Comparison of ENCODE assay signal across 10 mouse cellular contexts in genomic region chr17:44814508-44815175, GRCm38 (mm10). TPM values are rescaled to one million over a fixed set of nuclear protein-coding genes. Genes with fewer than 3 reads are reported as not detected.
DNase-seq lines count a peak whose midpoint lies in the region; ATAC-seq and TF ChIP-seq lines count a peak whose summit lies in the region.
"Had no signal": no experiment of that assay in that cellular context is flagged by ENCODE, and none has a peak within 500 bp of the region (broad histone marks: within the 10 kb centered on the region; RNA-seq: fewer than 3 reads in every experiment).

Gene Runx2, minus strand, starts transcription at chr17:44814797.

- H3K4me1 ChIP-seq in lung, embryonic 15.5 days: peaks cover 10% of the 10 kb centered on the region
- H3K4me1 ChIP-seq: forebrain, embryonic 15.5 days had no signal

- no peak within 1 kb of the TSS for H3K27ac ChIP-seq in gastrocnemius, adult 2 months
- H3K27ac ChIP-seq in lung, embryonic 15.5 days: no peak within 1 kb of the TSS
- H3K27ac ChIP-seq: forebrain, embryonic 15.5 days; neural tube, embryonic 13.5 days had no signal

- no peaks in the 10 kb centered on the region for H3K9me3 ChIP-seq in lung, embryonic 15.5 days
- H3K9me3 ChIP-seq: forebrain, embryonic 15.5 days; neural tube, embryonic 13.5 days had no signal

- H3K4me3 ChIP-seq in gastrocnemius, adult 2 months: peak within 1 kb of the TSS; percentile 19; the same call in 1 of the 2 replicates
- no peak within 1 kb of the TSS for H3K4me3 ChIP-seq in lung, embryonic 15.5 days
- H3K4me3 ChIP-seq: forebrain, embryonic 15.5 days; neural tube, embryonic 13.5 days had no signal

- no peak for ATAC-seq in lung, embryonic 15.5 days (ENCODE audit: borderline replicate concordance, extremely low read depth, low FRiP score, low TSS enrichment)
- peak; percentile 75 for ATAC-seq in megakaryocyte progenitor cell, adult 5-6 weeks (replicated peaks; ENCODE audit: poor library complexity)
- ATAC-seq: forebrain, embryonic 15.5 days had no signal

- peak within 1 kb of the TSS; percentile 37 for H3K4me2 ChIP-seq in lung, embryonic 15.5 days
- H3K4me2 ChIP-seq: forebrain, embryonic 15.5 days; neural tube, embryonic 13.5 days had no signal

- H3K36me3 ChIP-seq in lung, embryonic 15.5 days: no peaks in the 10 kb centered on the region
- H3K36me3 ChIP-seq: forebrain, embryonic 15.5 days; neural tube, embryonic 13.5 days had no signal

- DNase-seq in gastrocnemius, adult 2 months: no peak
- no peak for DNase-seq in gastrocnemius, adult 18-20 months (ENCODE audit: low spot score)
- DNase-seq in lung, postnatal 4 days: no peak
- DNase-seq in fibroblast of lung, adult 2 months (ENCODE audit: low read depth): peak; percentile 38
- no peak for DNase-seq in urinary bladder, postnatal 25 days (ENCODE audit: low spot score)
- DNase-seq in urinary bladder, postnatal 4 days (ENCODE audit: low spot score in 2 of 2): no peak

- H3K27me3 ChIP-seq in lung, embryonic 15.5 days: no peaks in the 10 kb centered on the region
- H3K27me3 ChIP-seq: forebrain, embryonic 15.5 days; neural tube, embryonic 13.5 days had no signal

- intact Hi-C loops in gastrocnemius, adult 2 months (cut with DNase I): no loop called here

- whole genome bisulfite sequencing in lung, embryonic 15.5 days: 40% methylated on average over 3 of the region's 3 CpGs

- H3K9ac ChIP-seq in lung, embryonic 15.5 days: no peak within 1 kb of the TSS; the same call in 1 of the 2 replicates
- H3K9ac ChIP-seq: forebrain, embryonic 15.5 days; neural tube, embryonic 13.5 days had no signal

- no peak for TF ChIP-seq CTCF in gastrocnemius, adult 2 months (IDR thresholded peaks at IDR 0.05)

RNA-seq across cellular contexts. Expression of gene Runx2, which starts in this region (rescaled TPM):
- under 1 TPM; 0.31 to 0.59 TPM for total RNA-seq in gastrocnemius, adult 2 months (2021)
- under 1 TPM; 0.37 to 0.76 TPM for total RNA-seq in gastrocnemius, adult 18-20 months (2021)
- polyA plus RNA-seq in lung, embryonic 15.5 days (2015; fragmentation: Nextera tagmentation; extraction: Ambion mirVana): 0.49 and 0.80 TPM in 2 replicates
- 52.4 and 54.9 TPM in 2 replicates for total RNA-seq in megakaryocyte progenitor cell, adult 5-6 weeks (2015)
- total RNA-seq in megakaryocyte progenitor cell, adult 5-6 weeks (2017): 7.8 and 10.7 TPM in 2 replicates

Comparison
In these comparisons a context has a peak if more than half of its experiments do, and no peak if none do; other contexts are left out.
1. RNA of gene Runx2 (total RNA-seq): 7.8 to 54.9 TPM in megakaryocyte progenitor cell, adult 5-6 weeks; 0.37 to 0.76 TPM in gastrocnemius, adult 18-20 months and 0.31 to 0.59 TPM in gastrocnemius, adult 2 months; every median in the first group is over 4 times any median in the second.